Mouse (Mus musculus) kidney, adult 2 months (tissue): ENCODE data around the gene Ccdc194. TPM values are rescaled to one million over a fixed set of nuclear protein-coding genes. Genes with fewer than 3 reads are reported as not detected.

Source experiments
- DNase-seq: peaks from one replicate; pipeline ENCODE4 v3.0.0; 2021
- H3K27ac ChIP-seq: fragments of 200-500 bp; 2 replicates; pipeline ENCODE4 v1.5.1; 2012; ENCODE audit warnings: low read depth, low read length, control low read depth, inconsistent platforms; ENCODE audit not compliant: insufficient read depth
- H3K27me3 ChIP-seq: fragments of 200-500 bp; replicated peaks from 2 replicates; pipeline ENCODE4 v1.6.1; 2012; ENCODE audit warnings: mild to moderate bottlenecking, moderate library complexity, low read length, inconsistent platforms; ENCODE audit not compliant: control insufficient read depth, insufficient read depth
- H3K36me3 ChIP-seq: fragments of 200-500 bp; 2 replicates; pipeline ENCODE4 v1.6.1; 2012; ENCODE audit warnings: mild to moderate bottlenecking, moderate library complexity, low read length, inconsistent platforms; ENCODE audit not compliant: control insufficient read depth, insufficient read depth
- H3K4me1 ChIP-seq: fragments of 200-500 bp; 2 replicates; pipeline ENCODE4 v1.6.1; 2011; ENCODE audit warnings: low read length; ENCODE audit not compliant: control insufficient read depth, insufficient read depth
- H3K4me3 ChIP-seq: fragments of 200-500 bp; 2 replicates; pipeline ENCODE4 v1.5.1; 2011; ENCODE audit warnings: mild to moderate bottlenecking, low read depth, low read length, control low read depth; ENCODE audit not compliant: insufficient read depth
- CTCF ChIP-seq: fragments of 200-500 bp; conservative IDR thresholded peaks from 2 replicates; pipeline ENCODE4 v1.5.1; 2011; ENCODE audit warnings: low read depth, mild to moderate bottlenecking, control low read depth, low read length, moderate library complexity, mixed read lengths; ENCODE audit not compliant: insufficient read depth, insufficient read length
- POLR2A ChIP-seq: fragments of 200-500 bp; IDR thresholded peaks from one replicate; pipeline ENCODE4 v1.6.1; 2011; ENCODE audit warnings: low read depth, low read length, control low read depth
- WGBS: fragments of 180-500 bp; shearing (Covaris S2); methylation state at CpG from one replicate; pipeline ENCODE4 v1.1.7; 2018; 5-methylcytosine and 5-hydroxymethylcytosine counted together
- polyA plus RNA-seq: library from polyadenylated mRNA; depleted of rRNA; stranded (reverse); fragments of >200 nt; gene quantifications from 2 replicates; pipeline ENCODE4 v1.2.3, GENCODE M21; 2012; rRNA removed

Gene Ccdc194
- polyA plus RNA-seq, 1 experiment: 0.09 TPM

DNA sequence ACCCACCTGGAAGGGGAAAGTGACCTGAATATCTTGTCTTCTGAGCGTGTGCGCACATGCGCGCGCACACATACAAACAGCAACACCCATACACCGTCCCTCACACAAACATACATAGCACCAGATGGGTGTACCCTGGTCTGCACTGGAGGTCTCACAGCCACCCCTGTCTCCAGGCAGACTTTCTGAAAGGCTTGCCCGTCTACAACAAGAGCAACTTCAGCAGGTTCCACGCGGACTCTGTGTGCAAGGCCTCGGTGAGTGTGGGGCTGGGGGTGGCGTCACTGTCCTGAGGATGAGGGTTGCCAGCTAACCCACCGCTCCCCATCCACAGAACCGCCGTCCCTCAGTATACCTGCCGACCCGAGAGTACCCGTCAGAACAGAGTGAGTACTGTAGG lies 53.6 kb downstream of the Ccdc194 start:
- Histone ChIP-seq H3K27ac (no peak overlapping the region), H3K4me1 (0 out of 2 replicates have a peak, but pooled peaks cover 3% of the 10 kb centered on the region), H3K4me3 (no peak overlapping the region), H3K36me3 (no peaks in the 10 kb centered on the region), H3K27me3 (no peaks in the 10 kb centered on the region)
- TF ChIP-seq CTCF: no peak
- DNase-seq: no peak
- 94% methylated on average over 17 of the region's 17 CpGs for WGBS

- Histone ChIP-seq H3K27ac (no peak overlapping the region), H3K4me1 (0 out of 2 replicates have a peak, but pooled peaks cover 3% of the 10 kb centered on the region), H3K36me3 (no peaks in the 10 kb centered on the region), H3K27me3 (no peaks in the 10 kb centered on the region), H3K4me3 (no peak overlapping the region)
- 73% methylated on average over 5 of the region's 5 CpGs for WGBS
- TF ChIP-seq POLR2A (no peak), CTCF (no peak)
- DNase-seq: no peak
These were observed 54.6 kb downstream of the Ccdc194 start for GRCm38 (mm10) chr8:71470913-71471255.

DNA sequence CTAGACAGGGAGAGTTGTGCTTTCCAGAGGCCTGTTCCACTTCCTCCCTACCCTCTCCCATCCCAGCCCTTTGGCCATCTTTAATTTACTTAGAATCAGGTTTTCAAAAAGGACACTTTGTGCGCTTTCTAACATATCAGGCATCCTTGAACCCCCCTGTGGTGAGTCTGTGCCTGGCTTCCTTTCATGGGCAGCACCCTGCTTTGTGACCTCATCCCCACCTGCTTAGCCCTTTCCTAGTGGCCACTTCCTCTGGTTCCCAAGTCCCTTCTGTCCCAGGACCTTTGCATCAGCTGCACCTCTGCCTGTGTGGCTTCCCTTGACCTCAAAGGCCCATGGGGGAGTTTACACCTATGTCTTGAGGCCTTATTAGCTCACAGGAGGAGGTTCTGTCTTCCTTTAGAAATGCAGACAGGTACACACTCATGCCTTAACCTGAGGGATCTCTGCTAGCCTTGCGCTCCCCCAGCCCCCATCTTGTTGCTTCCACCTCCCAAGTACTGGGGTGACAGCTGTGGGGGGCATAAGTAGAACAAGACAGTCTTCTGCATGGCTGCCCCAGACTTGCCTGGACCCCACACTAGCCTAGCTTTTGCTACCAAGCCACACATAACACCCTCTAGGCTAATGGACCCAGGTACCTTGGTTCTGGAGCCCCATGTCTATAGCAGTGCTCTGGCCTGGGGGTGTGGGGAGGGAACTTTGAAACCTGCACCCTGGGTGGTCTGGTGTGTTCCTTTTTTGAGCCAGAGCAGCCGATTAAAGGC lies 55.2 kb downstream of the Ccdc194 start:
- H3K36me3 ChIP-seq: no peaks in the 10 kb centered on the region
- 0 out of 2 replicates have a peak, but pooled peaks cover 8% of the 10 kb centered on the region for H3K4me1 ChIP-seq
- no peak overlapping the region for H3K27ac ChIP-seq
- no peak overlapping the region for H3K4me3 ChIP-seq
- H3K27me3 ChIP-seq: no peaks in the 10 kb centered on the region
- TF ChIP-seq POLR2A (no peak), CTCF (no peak)
- WGBS: 74% methylated on average over 3 of the region's 3 CpGs
- DNase-seq: no peak

Other genes with a start within 250 kb of the Ccdc194 start
- gene Use1, start 158.9 kb downstream of the Ccdc194 start, polyA plus RNA-seq: 111 and 127 TPM in 2 replicates
- gene Ocel1, start 154.4 kb downstream of the Ccdc194 start, polyA plus RNA-seq: 12.5 and 14.2 TPM in 2 replicates
- gene Nr2f6, start 143.8 kb downstream of the Ccdc194 start, polyA plus RNA-seq: 177 and 264 TPM in 2 replicates
- gene Ushbp1, start 129.9 kb downstream of the Ccdc194 start, polyA plus RNA-seq: 38.5 and 43.4 TPM in 2 replicates
- gene Babam1, start 128.8 kb downstream of the Ccdc194 start, polyA plus RNA-seq: 153 and 162 TPM in 2 replicates
- 0.28 and 0.79 TPM in 2 replicates for gene Ankle1, start 119.7 kb downstream of the Ccdc194 start, polyA plus RNA-seq
- gene Abhd8, start 62.1 kb downstream of the Ccdc194 start, polyA plus RNA-seq: 29.8 and 38.3 TPM in 2 replicates
- 168 and 186 TPM in 2 replicates for gene Mrpl34, start 60.8 kb downstream of the Ccdc194 start, polyA plus RNA-seq
- 61.5 and 62.6 TPM in 2 replicates for gene Dda1, start 56.5 kb downstream of the Ccdc194 start, polyA plus RNA-seq
- 12.6 and 15.2 TPM in 2 replicates for gene Ano8, start 39.7 kb downstream of the Ccdc194 start, polyA plus RNA-seq
- gene Gtpbp3, start 37.6 kb downstream of the Ccdc194 start, polyA plus RNA-seq: 20.2 and 25.0 TPM in 2 replicates
- gene Plvap, start 14.0 kb downstream of the Ccdc194 start, polyA plus RNA-seq: 502 and 542 TPM in 2 replicates
- 167 and 184 TPM in 2 replicates for gene Bst2, start 11.7 kb upstream of the Ccdc194 start, polyA plus RNA-seq
- 136 and 164 TPM in 2 replicates for gene Mvb12a, start 17.2 kb upstream of the Ccdc194 start, polyA plus RNA-seq
- gene Tmem221, start 33.2 kb upstream of the Ccdc194 start, polyA plus RNA-seq: 7.8 and 8.4 TPM in 2 replicates
- gene Nxnl1, start 40.9 kb upstream of the Ccdc194 start, polyA plus RNA-seq: 0.14 and 0.19 TPM in 2 replicates
- 146 and 182 TPM in 2 replicates for gene Slc27a1, start 43.2 kb upstream of the Ccdc194 start, polyA plus RNA-seq
- 134 TPM in 2 replicates for gene Pgls, start 66.5 kb upstream of the Ccdc194 start, polyA plus RNA-seq
- 1.2 and 2.4 TPM in 2 replicates for gene Fam129c, start 71.9 kb upstream of the Ccdc194 start, polyA plus RNA-seq
- gene Colgalt1, start 85.3 kb upstream of the Ccdc194 start, polyA plus RNA-seq: 62.2 and 70.4 TPM in 2 replicates
- gene Unc13a, start 146.0 kb upstream of the Ccdc194 start, polyA plus RNA-seq: 1.3 and 2.1 TPM in 2 replicates
- gene Jak3, start 150.6 kb upstream of the Ccdc194 start, polyA plus RNA-seq: 15.1 and 16.5 TPM in 2 replicates
- 14.5 and 17.8 TPM in 2 replicates for gene Insl3, start 163.5 kb upstream of the Ccdc194 start, polyA plus RNA-seq
- gene B3gnt3, start 176.1 kb upstream of the Ccdc194 start, polyA plus RNA-seq: 5.5 and 5.9 TPM in 2 replicates
- gene Fcho1, start 200.0 kb upstream of the Ccdc194 start, polyA plus RNA-seq: 4.2 and 9.5 TPM in 2 replicates